Mouse (Mus musculus): ENCODE measurements around the gene Gfod2. TPM values are rescaled to one million over a fixed set of nuclear protein-coding genes. Genes with fewer than 3 reads are reported as not detected.

Gene Gfod2
- total RNA-seq, 1 experiment from 2014 or later, result not detected

DNA sequence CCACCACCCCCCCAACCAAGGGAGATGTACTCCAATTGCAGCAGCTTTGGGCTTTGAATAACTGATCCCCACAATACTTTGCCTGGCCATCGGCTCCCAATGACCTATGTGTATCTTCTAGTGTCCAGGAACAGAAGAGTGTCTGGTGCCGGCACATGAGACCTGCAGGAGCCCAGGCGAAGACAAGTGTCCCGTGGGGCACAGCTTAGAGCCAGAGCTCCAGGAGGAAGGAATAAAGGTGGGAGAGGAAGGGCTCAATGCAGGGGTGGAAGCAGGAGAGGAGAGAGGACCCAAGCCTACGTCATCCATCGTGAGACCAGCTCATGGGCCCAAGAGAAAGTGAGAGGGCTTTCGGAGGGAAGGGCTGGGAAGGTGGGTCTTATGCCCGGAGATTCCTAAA, 49.8 kb downstream of the Gfod2 start:
- no peak for ATAC-seq (replicated peaks; ENCODE audit: insufficient number of reproducible peaks, low FRiP score, low TSS enrichment, poor library complexity, severe bottlenecking)

DNA sequence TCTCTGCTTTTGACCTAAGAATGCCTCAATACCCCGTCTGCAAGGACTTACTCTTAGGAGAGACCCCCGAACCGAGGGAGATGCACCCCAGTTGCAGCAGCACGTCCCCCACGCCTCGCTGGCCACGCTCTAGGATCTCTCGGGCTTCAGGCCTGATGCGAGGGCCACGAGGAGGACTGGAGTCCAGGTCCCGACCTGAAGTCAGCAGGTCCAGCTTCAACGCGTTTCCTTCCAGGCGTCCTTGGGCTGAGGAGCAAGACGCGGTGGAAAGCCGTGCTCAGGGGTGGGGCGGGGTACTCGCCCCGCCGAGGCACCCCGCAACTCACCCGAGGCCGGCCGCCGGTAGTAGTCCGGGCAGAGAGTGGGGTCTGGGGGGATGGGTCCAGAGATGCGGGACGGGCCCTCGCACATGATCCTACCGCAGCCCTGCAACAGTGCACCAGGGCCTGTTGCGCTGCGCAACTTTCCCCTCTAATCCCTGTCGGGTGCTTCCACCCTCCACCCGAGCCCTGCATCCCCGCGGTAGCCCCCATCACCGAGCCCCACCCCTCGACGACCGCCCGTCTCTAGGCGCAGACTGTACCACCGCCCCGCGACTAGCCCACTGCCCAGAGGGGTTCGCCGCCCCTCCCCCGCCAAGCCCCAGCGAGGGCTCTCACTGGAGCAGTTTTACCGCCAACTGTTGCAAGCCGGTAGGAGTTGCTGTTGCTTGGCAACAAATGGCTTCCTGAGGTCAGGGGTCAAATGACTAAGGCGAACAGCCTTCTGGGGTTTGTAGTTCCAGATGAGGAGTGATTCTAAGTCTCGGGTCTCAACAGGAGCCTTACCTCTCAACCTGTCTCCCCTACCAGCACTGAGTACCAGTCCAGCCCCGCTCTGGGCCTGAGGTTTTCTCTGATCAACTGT, 50.7 kb downstream of the Gfod2 start, which contains the start of the genes 4933405L10Rik and Enkd1:
Gene 4933405L10Rik, plus strand, starts transcription at position 158 of the 906 bp plus-strand sequence.
Gene Enkd1, minus strand, starts transcription at position 713 of the 906 bp plus-strand sequence.
- peak; percentile 77 for ATAC-seq (replicated peaks; ENCODE audit: insufficient number of reproducible peaks, low FRiP score, low TSS enrichment, poor library complexity, severe bottlenecking)

DNA sequence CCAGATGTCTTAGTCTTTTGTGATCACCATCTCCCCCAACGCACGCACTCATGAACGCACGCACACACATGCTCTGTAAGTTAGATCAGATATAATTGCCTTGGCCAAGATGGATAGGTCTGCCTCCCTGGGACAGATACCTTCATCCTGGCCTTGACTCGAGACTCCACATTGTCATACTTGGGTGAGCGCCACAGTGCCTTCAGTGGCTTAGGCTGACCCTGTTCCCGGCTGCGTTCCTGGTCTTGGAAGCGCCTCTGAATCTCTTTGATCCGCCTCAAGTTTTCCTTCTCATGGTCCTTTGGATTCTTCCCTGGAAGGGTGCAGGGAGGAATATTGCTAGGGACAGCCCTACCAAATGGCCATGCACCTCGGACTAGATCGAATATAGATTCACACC, 52.0 kb downstream of the Gfod2 start:
- no peak for ATAC-seq (replicated peaks; ENCODE audit: insufficient number of reproducible peaks, low FRiP score, low TSS enrichment, poor library complexity, severe bottlenecking)

DNA sequence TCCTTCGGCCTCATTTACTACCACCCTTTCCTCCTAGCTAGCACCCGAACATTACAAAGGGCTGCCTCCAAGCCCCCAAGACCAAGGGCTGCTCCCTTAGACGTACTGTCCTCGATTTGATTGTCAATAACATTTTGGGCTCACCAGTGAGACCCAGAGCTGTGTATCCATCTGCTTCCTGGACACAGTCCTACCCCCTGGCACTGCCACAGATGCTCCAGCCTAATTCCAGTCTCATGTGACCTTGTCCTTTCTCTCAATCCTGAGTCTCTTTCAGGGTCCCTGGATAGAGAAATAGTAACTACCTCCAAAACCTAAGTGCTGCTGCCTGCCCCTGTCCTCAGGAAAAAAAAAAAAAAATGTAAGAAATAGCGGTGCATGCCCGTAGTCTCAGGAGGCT, 53.5 kb downstream of the Gfod2 start:
- no peak for ATAC-seq (replicated peaks; ENCODE audit: insufficient number of reproducible peaks, low FRiP score, low TSS enrichment, poor library complexity, severe bottlenecking)

DNA sequence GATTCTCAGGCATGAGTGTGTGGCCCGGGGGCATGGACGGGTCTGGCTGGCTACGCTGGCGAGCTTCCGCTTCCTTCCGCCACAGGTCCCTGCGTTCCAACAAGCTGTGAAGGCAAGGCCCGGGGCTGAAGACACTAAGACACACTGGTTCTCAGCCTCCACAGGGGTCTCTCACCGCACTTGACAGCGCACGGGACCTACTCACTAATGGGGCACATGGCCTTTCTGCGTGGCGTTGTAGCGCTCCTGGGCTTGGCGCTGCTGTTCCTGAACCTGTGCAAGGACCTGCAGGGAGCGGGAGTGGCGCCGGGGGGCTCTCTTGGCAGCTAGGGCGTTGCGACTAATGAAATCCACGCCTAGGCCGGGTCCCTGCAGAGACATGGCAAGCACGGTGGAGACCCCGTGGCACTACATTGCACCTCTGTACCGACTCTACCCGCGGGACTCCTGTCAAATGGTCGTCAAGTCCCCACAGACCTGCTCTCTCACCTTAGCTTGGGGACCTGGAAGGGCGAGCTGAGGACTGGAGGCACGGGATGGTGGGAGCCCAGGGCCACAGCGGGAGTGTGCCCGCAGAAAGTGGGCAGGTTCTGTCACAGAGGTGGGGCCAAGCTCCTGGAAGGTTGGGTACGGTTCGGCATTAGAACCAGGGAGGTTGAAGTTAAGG, 54.2 kb downstream of the Gfod2 start:
- no peak for ATAC-seq (replicated peaks; ENCODE audit: insufficient number of reproducible peaks, low FRiP score, low TSS enrichment, poor library complexity, severe bottlenecking)

DNA sequence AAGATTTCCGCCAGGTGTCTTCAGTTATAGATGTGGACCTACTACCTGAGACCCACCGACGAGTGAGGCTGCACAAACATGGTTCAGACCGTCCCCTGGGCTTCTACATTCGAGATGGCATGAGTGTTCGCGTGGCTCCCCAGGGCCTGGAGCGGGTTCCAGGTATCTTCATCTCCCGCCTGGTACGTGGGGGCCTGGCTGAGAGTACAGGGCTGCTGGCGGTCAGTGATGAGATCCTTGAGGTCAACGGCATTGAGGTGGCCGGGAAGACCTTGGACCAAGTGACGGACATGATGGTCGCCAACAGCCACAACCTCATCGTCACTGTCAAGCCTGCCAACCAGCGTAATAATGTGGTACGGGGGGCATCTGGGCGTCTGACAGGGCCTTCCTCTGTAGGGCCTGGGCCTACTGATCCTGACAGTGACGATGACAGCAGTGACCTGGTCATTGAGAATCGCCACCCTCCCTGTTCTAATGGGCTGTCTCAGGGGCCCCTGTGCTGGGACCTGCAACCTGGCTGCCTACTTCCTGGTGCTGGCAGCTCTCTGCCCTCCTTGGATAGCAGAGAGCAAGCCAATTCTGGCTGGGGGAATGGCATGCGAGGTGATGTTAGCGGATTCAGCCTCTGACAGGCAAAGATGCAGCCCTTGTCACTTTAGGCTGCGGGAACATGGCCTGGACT, 55.6 kb downstream of the Gfod2 start:
- ATAC-seq (replicated peaks; ENCODE audit: insufficient number of reproducible peaks, low FRiP score, low TSS enrichment, poor library complexity, severe bottlenecking), result no peak

DNA sequence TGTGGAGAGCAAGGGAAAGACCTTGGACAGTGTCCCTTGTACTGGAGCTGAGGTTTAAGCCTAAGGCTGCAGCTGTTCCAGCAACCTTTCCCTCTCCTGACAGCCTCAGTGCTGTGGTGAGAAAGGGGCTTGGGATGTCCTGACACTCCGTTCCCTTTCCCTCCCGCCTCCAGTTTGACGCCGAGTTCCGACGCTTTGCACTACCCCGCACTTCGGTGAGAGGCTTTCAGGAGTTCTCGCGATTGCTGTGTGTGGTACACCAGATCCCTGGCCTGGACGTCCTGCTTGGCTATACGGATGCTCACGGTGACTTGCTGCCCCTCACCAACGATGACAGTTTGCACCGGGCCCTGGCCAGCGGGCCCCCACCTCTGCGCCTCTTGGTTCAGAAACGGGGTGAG, 56.5 kb downstream of the Gfod2 start:
- no peak for ATAC-seq (replicated peaks; ENCODE audit: insufficient number of reproducible peaks, low FRiP score, low TSS enrichment, poor library complexity, severe bottlenecking)

DNA sequence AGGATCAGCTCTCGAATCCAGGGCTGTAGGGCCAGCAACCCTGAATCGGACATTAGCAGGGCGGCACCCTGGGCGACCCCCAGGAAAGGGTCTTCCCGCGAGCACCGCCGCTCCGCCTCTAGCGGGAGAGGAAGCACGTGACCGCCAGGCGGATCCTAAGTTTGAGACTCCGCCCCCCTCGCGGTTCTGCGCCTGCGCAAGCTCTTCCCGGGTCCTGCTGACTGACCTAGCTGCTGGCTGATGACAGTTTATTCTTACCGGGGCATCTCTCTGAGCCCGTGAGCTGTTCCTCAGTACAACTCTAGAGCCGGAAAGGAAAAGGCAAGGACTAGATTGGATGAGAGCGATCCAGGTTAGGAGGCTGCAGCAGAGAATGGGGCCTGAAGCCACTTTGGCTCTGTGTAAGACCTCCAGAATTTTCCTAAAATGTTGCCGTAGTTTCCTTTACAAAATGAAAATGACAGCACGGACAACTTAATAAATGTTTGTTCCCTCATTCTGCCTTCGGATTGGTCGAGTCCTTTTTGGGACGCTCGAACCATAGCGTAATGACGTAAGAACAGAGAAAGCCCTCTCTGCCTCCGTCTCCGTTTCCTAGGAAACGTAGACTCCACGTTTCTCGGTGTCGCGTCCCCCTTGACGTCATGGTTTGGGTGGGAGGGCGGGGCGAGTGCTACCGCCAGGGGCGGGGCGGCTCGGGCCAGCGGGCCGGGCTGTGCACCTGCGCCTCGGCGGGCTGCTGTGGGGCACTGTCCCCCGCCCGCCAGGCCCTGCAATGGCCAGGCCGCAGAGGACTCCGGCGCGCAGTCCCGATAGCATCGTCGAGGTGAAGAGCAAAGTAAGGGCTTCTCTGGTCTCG, 57.3 kb downstream of the Gfod2 start, which contains the start of the genes Acd and Pard6a:
Gene Acd, minus strand, starts transcription at position 137 of the 859 bp plus-strand sequence.
Gene Pard6a, plus strand, starts transcription at position 183 of the 859 bp plus-strand sequence.
- ATAC-seq (replicated peaks; ENCODE audit: insufficient number of reproducible peaks, low FRiP score, low TSS enrichment, poor library complexity, severe bottlenecking), result peak; percentile 75

DNA sequence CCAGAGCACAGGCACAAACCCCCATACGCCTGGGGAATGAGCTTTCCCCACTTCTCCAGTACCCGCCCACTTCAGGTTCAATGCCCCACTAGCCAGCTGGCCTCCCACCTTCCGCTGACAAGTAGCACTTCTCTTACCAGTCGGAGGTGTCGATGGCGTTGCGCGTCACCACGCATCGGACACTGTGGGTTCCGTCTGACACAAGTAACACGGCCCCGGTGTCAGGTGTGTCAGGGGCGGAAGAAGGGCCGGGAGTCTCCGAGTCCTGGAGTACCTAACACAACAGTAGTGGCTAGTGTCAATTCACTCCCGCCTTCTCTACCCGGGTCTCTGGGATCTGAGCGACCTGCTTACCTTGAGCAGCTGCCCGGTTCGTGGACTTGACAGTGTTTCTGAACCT, 57.9 kb downstream of the Gfod2 start:
- peak; percentile 45 for ATAC-seq (replicated peaks; ENCODE audit: insufficient number of reproducible peaks, low FRiP score, low TSS enrichment, poor library complexity, severe bottlenecking)

DNA sequence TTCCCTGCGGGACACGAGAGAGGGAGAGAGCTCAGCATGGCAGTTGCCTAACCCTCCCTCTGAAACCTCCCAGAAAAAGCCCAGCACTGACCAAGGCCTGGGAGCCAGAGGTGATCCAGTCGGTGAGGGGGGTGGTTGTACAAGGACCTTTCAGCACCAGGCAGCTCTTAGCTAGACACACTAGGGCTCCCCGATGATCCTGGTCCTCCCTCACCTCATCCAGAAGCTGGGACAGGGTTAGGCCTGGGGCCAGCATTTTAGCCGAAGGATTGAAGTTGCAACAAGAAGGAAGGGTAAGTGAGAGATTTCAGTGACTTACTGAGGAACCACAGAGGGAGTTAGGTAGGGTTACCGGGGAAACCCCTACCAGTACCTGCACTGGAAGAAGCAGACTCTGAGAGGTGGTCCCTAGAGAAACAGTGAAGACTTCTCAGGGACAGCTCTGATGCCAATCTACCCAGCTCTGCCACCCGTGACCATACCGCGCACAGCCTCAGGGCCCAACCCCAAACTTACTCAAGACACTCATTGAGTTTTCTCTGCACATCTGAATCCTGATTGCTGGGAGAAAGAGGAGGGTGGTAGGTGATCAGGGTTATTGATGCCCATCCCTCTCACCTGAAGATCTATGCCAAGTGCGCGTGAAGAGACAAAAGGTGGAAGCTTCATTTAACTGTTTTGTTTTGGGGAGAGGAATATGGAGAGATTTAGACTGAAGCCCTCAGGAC, 58.8 kb downstream of the Gfod2 start:
- no peak for ATAC-seq (replicated peaks; ENCODE audit: insufficient number of reproducible peaks, low FRiP score, low TSS enrichment, poor library complexity, severe bottlenecking)

DNA sequence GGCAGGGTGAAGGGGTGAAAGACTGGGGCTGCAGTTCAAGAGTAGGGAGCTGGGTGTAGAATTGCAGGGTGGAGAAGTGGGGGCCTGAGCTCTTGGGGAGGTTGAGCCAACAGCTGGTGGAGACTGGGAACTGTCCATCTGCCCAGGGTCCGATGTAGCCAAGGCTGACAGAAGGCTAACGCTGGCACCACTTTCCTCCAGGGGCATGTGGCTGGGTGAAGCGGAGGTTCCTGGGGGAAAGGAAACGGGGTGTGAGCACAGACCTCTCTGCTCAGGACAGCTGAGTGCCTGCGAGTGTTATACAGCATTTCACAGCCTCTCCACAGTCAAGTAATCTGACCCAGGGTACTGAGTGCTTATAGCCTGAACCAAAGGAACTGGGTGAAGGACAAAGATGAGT, 59.7 kb downstream of the Gfod2 start:
- ATAC-seq (replicated peaks; ENCODE audit: insufficient number of reproducible peaks, low FRiP score, low TSS enrichment, poor library complexity, severe bottlenecking), result no peak

DNA sequence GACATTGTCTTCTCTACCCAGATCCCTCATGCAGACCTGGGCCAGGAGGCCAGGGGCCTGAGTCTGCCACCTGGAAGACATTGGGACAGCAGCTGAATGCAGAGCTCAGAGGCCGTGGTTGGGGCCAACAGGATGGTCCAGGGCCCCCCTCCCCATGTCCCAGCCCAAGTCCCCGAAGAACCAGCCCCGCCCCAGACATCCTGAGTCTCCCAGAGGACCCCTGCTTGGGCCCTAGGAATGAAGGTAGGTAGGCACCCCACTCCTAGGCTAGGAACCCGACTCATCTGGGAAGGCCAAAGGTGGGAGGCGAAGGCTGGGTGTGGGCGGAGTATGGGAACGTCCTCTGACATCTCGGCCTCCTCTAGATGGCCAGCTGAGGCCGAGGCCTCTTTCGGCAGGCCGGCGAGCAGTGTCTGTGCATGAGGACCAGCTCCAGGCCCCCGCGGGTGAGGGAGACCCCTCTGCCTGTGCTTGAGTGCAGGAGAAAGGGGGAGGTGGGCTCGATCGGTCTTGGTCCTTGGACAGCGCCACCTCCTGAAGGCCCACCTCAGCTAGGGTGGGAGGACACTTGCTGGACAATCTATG, 61.2 kb downstream of the Gfod2 start:
- no peak for ATAC-seq (replicated peaks; ENCODE audit: insufficient number of reproducible peaks, low FRiP score, low TSS enrichment, poor library complexity, severe bottlenecking)

DNA sequence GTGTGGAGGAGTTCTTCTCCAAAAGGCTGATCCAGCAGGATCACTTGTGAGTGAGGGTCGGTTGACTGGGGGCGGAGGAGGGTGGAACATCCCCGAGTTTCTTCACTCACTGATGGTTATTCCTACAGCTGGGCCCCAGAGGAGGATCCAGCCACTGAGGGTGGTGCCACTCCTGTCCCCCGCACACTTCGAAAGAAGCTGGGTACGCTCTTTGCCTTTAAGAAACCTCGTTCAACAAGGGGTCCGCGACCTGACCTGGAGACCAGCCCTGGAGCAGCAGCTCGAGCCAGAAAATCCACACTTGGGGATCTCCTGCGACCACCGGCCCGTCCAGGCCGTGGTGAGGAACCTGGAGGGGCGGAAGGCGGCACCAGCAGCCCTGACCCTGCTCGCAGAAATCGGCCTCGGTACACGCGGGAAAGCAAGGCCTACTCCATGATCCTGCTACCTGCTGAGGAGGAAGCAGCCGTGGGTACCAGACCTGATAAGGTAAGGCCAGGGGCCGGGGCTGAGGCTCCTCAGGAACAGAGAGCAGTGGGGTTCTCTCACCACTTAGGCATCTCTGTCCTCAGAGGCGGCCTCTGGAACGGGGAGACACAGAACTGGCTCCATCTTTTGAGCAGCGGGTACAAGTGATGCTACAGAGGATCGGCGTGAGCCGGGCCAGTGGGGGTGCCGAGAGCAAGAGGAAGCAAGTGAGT, 63.2 kb downstream of the Gfod2 start:
- no peak for ATAC-seq (replicated peaks; ENCODE audit: insufficient number of reproducible peaks, low FRiP score, low TSS enrichment, poor library complexity, severe bottlenecking)

DNA sequence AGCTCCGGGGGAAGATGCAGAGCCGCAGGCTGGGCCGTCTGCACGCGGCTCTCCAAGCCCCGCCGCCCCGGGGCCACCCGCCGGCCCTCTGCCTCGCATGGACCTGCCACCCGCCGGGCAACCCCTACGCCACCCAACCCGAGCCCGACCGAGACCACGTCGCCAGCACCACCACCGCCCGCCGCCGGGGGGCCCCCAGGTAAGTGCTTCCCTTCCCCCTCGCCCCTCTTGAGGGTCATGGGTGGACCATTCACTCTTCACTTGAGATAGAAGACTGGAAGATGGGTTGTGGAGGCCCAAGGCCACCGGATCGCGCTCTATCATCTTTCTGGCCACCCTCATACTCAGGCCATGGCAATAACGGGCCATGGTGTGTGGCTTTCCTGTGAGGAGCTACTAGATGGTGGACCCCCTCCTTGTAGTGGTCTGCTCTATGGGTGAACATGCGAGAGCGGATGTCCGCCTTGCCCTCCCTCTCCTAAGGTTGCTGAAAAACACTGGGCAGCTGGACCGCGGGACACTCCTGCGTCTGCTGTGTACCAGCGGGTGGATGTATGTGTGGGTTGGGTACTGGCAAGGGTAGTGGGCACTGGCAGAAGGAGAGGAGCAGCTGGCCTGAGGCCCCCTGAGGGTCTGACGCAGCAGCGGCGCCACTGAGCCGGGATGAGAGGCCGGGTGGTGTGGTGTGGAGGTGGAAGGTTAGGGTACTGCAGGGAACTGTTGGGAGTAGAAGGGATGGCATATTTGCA, 64.2 kb downstream of the Gfod2 start:
- no peak for ATAC-seq (replicated peaks; ENCODE audit: insufficient number of reproducible peaks, low FRiP score, low TSS enrichment, poor library complexity, severe bottlenecking)

DNA sequence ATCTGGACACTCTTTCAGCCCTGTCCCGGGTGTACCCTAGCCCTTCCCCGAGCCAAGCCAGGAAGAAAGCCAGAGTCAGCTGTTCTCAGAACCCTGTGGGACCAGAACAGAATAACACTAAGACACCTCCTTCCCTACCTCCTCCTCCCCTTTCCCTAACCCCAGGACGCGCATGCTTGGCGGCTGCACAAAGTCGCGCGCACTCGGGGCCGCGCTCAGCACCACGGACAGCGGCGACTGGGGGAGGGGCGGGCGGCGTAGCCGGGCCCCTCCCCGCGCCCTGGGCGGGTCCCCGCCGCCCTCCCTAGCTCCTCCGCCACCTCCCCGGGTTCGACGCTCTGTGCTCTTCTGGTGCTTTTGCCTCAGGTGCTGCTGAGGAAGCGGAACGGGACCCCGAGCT, 64.8 kb downstream of the Gfod2 start:
- ATAC-seq (replicated peaks; ENCODE audit: insufficient number of reproducible peaks, low FRiP score, low TSS enrichment, poor library complexity, severe bottlenecking), result no peak

DNA sequence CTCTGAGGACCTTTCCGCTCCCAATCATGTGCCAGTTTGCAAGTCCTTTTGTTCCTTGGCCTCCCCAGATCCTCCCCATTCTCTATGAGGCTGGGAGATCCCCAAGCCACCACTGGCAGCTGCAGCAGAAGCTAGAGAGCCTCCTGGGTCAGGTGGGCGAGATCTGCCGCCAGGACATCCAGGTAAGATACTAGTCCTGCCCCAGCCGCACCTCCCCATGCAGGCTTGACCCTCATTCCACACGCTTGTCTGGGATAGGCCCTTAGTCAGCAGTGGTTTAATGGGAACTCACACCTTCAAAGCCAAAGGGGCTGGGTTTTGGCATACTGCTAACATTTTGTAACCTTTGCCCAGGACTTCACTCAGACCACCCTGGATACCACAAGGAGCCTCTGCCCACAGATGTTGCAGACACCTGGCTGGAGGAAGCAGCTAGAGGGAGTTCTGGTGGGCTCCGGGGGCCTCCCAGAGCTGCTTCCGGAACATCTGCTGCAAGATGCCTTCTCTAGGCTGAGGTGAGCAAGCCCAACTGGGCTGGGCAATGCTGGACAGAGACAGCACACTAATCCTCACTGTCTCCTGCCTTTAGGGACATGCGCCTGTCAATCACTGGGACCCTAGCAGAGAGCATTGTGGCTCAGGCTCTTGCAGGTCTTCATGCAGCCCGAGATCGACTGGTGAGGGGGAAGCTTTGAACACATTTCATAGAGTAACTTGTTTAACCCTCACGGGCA, 65.8 kb downstream of the Gfod2 start:
- no peak for ATAC-seq (replicated peaks; ENCODE audit: insufficient number of reproducible peaks, low FRiP score, low TSS enrichment, poor library complexity, severe bottlenecking)

All from monocyte, adult 5-6 weeks (primary cell).